Mouse (Mus musculus) hindbrain, embryonic 11.5 days (tissue): ENCODE results near the gene H2-D1. TPM values are rescaled to one million over a fixed set of nuclear protein-coding genes. Genes with fewer than 3 reads are reported as not detected.
"Not testable (repeated sequence)": the region's sequence is repeated elsewhere in the genome, so short reads cannot be mapped to it uniquely, and the experiment has no call there.

Experiments
- ATAC-seq: fragments of 200-750 bp; cut with Nextera tagmentation; 2 replicates; pipeline ENCODE4 v1.8.0; 2017; ENCODE audit warnings: mild to moderate bottlenecking, moderate TSS enrichment, moderate library complexity; ENCODE audit not compliant: low FRiP score
- DNase-seq: peaks from one replicate; pipeline ENCODE4 v3.0.0-alpha.2; 2015; ENCODE audit warnings: low spot score
- H3K27ac ChIP-seq: fragments of 300-500 bp; sonication (generic); 2 replicates; pipeline ENCODE4 v1.5.1; 2014; ENCODE audit warnings: mild to moderate bottlenecking, low read depth, low read length
- H3K27me3 ChIP-seq: fragments of 300-500 bp; sonication (generic); 2 replicates; pipeline ENCODE4 v1.6.1; 2014; ENCODE audit warnings: mild to moderate bottlenecking, low read length, moderate library complexity, mixed read lengths; ENCODE audit not compliant: control insufficient read depth, insufficient read depth
- H3K36me3 ChIP-seq: fragments of 300-500 bp; sonication (generic); 2 replicates; pipeline ENCODE4 v1.6.1; 2014; ENCODE audit warnings: mild to moderate bottlenecking, low read length, moderate library complexity, mixed read lengths; ENCODE audit not compliant: control insufficient read depth, insufficient read depth
- H3K4me1 ChIP-seq: fragments of 300-500 bp; sonication (generic); replicated peaks from 2 replicates; pipeline ENCODE4 v1.6.1; 2014; ENCODE audit warnings: low read length, mixed read lengths; ENCODE audit not compliant: control insufficient read depth, insufficient read depth
- H3K4me2 ChIP-seq: fragments of 300-500 bp; sonication (generic); replicated peaks from 2 replicates; pipeline ENCODE4 v1.6.1; 2014; ENCODE audit warnings: mild to moderate bottlenecking, low read depth, low read length
- H3K4me3 ChIP-seq: fragments of 300-500 bp; sonication (generic); 2 replicates; pipeline ENCODE4 v1.5.1; 2014; ENCODE audit warnings: low read depth, low read length
- H3K9ac ChIP-seq: fragments of 300-500 bp; sonication (generic); 2 replicates; pipeline ENCODE4 v1.6.1; 2014; ENCODE audit warnings: low read depth, low read length
- H3K9me3 ChIP-seq: fragments of 300-500 bp; sonication (generic); 2 replicates; pipeline ENCODE4 v1.6.1; 2016; ENCODE audit warnings: low read length; ENCODE audit not compliant: control insufficient read depth
- WGBS: fragments of 180-500 bp; shearing (Covaris S2); extraction: QIAGEN DNeasy Blood & Tissue Kit; methylation state at CpG from one replicate; pipeline ENCODE4 v1.1.7; 2014; 5-methylcytosine and 5-hydroxymethylcytosine counted together
- polyA plus RNA-seq: library from polyadenylated mRNA; unstranded; fragments of >200 nt; fragmentation: Nextera tagmentation; extraction: Ambion mirVana; gene quantifications from 2 replicates; pipeline ENCODE4 v1.2.1, GENCODE M21; 2014

H2-D1 gene
- polyA plus RNA-seq, 1 experiment from 2014 or later: 43.2 TPM

DNA sequence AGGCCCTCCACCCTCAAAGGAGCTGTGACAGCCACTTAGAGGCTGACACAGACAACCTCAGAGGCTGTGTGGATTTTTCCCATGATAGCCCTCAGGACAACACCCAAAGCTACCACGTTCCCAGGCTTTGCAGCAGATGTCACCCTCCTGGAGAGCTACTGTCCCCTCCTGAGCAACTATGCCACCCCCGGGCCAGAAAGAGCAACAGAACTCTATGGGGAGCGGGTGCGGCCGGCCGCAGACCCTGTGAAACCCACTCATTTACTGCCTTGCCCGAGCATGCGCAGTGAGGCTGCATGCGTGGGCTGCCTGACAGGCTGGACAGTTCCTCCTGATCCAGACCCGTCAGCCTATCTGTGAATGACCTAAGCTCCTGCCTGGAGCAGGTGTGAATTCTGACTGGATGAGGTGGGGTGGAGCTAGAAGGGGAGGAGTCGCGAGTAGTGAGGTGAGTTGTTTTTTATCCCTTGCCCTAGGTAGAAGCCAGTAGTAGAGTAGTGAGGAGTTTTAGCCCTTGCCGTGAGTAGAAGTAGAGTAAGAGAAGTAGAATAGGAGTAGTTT, 13.9 kb downstream of the H2-D1 start:
- Histone ChIP-seq H3K27ac (no peak overlapping the region), H3K4me2 (no peak overlapping the region), H3K27me3 (peaks cover 10% of the 10 kb centered on the region), H3K4me1 (no peaks in the 10 kb centered on the region), H3K36me3 (no peaks in the 10 kb centered on the region), H3K9ac (no peak overlapping the region), H3K9me3 (no peaks in the 10 kb centered on the region), H3K4me3 (no peak overlapping the region)
- 31% methylated on average over 13 of the region's 13 CpGs for WGBS
- DNase-seq (no peak), ATAC-seq (no peak)

- H3K9ac ChIP-seq: no peak overlapping the region
- no peaks in the 10 kb centered on the region for H3K9me3 ChIP-seq
- ATAC-seq: no peak
- H3K36me3 ChIP-seq: no peaks in the 10 kb centered on the region
- 87% methylated on average over 8 of the region's 8 CpGs for WGBS
- H3K27me3 ChIP-seq: peaks cover 10% of the 10 kb centered on the region
- no peaks in the 10 kb centered on the region for H3K4me1 ChIP-seq
- H3K4me2 ChIP-seq: no peak overlapping the region
- no peak overlapping the region for H3K27ac ChIP-seq
- no peak overlapping the region for H3K4me3 ChIP-seq
- no peak for DNase-seq
These were observed 15.5 kb downstream of the H2-D1 start for GRCm38 (mm10) chr17:35278049-35278448.

GRCm38 (mm10) chr17:35278957-35279688, 16.6 kb downstream of the H2-D1 start:
- DNase-seq (no peak), ATAC-seq (no peak)
- Histone ChIP-seq H3K4me1 (no peaks in the 10 kb centered on the region), H3K27ac (no peak overlapping the region), H3K9me3 (no peaks in the 10 kb centered on the region), H3K9ac (no peak overlapping the region), H3K4me2 (no peak overlapping the region), H3K4me3 (no peak overlapping the region), H3K36me3 (no peaks in the 10 kb centered on the region), H3K27me3 (peaks cover 10% of the 10 kb centered on the region)
- WGBS: 91% methylated on average over 13 of the region's 13 CpGs

- 72% methylated on average over 3 of the region's 3 CpGs for WGBS
- H3K9ac ChIP-seq: no peak overlapping the region
- DNase-seq: no peak
These were observed 17.7 kb downstream of the H2-D1 start for GRCm38 (mm10) chr17:35280276-35280675.

DNA sequence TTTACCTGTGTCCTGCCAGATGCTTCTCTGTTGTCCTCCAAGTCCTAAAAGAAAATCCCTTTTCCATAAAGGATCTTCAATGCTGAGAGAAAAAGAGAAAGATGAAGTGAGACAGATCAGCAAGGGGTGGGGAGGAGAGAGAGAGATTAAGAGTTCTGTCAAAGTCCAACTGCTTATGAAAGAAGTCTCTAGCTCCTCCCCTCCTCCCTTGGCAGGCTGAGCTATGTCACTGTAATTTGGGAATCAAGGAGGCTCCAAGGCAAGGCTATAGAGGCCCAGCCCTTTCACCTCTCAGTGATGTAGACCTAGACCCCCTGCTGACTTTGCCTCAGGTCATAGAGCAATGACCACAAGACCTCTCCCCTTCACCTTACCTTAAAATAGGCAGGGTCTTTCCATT, 22.9 kb downstream of the H2-D1 start:
- DNase-seq (no peak), ATAC-seq (no peak)
- no peaks in the 10 kb centered on the region for H3K36me3 ChIP-seq

More at GRCm38 (mm10) chr17:35280276-35280675, 17.7 kb downstream of the H2-D1 start:
- Histone ChIP-seq H3K36me3 (no peaks in the 10 kb centered on the region), H3K9me3 (no peaks in the 10 kb centered on the region), H3K4me1 (no peaks in the 10 kb centered on the region), H3K4me3 (no peak overlapping the region), H3K27ac (no peak overlapping the region), H3K4me2 (no peak overlapping the region), H3K27me3 (peaks cover 10% of the 10 kb centered on the region)
- ATAC-seq: no peak

GRCm38 (mm10) chr17:35295796-35296195, 33.3 kb downstream of the H2-D1 start:
- not testable (repeated sequence) for H3K27me3 ChIP-seq, H3K9me3 ChIP-seq, H3K9ac ChIP-seq, H3K4me2 ChIP-seq, H3K36me3 ChIP-seq, H3K4me1 ChIP-seq, H3K4me3 ChIP-seq, H3K27ac ChIP-seq, ATAC-seq
- DNase-seq: peak; percentile 69
- WGBS: 6% methylated on average over 5 of the region's 5 CpGs

More for the DNA sequence above, 22.9 kb downstream of the H2-D1 start:
- no peak overlapping the region for H3K27ac ChIP-seq
- no peaks in the 10 kb centered on the region for H3K4me1 ChIP-seq
- no peaks in the 10 kb centered on the region for H3K9me3 ChIP-seq
- H3K27me3 ChIP-seq: 0 out of 2 replicates have a peak, but pooled peaks cover 2% of the 10 kb centered on the region
- H3K4me2 ChIP-seq: no peak overlapping the region
- no peak overlapping the region for H3K9ac ChIP-seq
- no peak overlapping the region for H3K4me3 ChIP-seq

DNA sequence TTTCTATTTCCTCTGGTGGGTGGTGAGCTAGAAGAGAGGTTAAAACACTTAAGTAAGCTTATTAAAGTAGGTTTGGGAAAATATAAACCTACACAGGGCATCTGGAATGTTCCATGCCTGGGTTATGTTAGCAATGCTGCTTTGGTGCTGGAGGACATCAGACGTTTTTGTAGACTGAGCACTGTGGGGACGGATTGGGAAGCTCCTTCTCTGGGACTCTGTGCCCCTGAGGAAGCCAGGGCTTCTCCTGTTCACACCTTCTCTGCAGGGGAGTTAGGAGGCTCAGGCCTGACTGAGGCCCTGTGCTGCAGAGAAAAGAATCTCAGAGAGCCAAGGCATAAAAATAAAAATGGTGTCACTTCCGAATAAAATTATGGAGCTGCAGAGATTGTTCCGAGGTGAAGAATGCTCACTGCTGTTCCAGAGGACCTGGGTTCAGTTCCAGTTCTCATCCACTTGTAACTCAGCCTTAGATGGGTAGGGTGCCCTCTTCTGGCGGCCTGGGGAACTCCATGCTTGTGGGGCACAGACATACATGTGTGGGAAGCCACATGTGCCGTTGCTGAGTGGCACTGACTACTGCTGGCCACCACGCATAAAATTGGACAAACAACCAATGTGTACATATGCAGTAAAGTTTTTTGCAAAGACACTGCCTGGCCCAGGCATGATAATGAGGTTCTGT, 37.9 kb downstream of the H2-D1 start:
- not testable (repeated sequence) for H3K4me3 ChIP-seq, DNase-seq, H3K4me1 ChIP-seq, H3K9ac ChIP-seq, ATAC-seq, H3K9me3 ChIP-seq, H3K4me2 ChIP-seq, H3K27ac ChIP-seq, H3K27me3 ChIP-seq, H3K36me3 ChIP-seq
- WGBS: 85% methylated on average over 7 of the region's 7 CpGs

GRCm38 (mm10) chr17:35301645-35302258, 39.2 kb downstream of the H2-D1 start:
- no peak overlapping the region for H3K4me3 ChIP-seq

More at GRCm38 (mm10) chr17:35301645-35302258, 39.2 kb downstream of the H2-D1 start:
- 25% methylated on average over 13 of the region's 13 CpGs for WGBS
- Histone ChIP-seq H3K27me3 (no peaks in the 10 kb centered on the region), H3K27ac (no peak overlapping the region), H3K36me3 (no peaks in the 10 kb centered on the region), H3K4me1 (no peaks in the 10 kb centered on the region), H3K9me3 (no peaks in the 10 kb centered on the region), H3K9ac (no peak overlapping the region), H3K4me2 (no peak overlapping the region)
- no peak for ATAC-seq
- DNase-seq: peak; percentile 88
